Mouse (Mus musculus): ENCODE results near the gene Wars2. TPM values are rescaled to one million over a fixed set of nuclear protein-coding genes. Genes with fewer than 3 reads are reported as not detected.

Wars2 gene
- total RNA-seq (2021) = 1 to 10 TPM; 5.5 TPM
- long read RNA-seq, experiment 1, full-length matches to known transcripts = 2 of 3 reads
- long read RNA-seq, experiment 1, partial matches to known transcripts = 0 of 3 reads
- long read RNA-seq, experiment 1, other reads (novel, unspliced or antisense) = 1 of 3 reads
- long read RNA-seq, experiment 2, full-length matches to known transcripts = 7 of 9 reads
- long read RNA-seq, experiment 2, partial matches to known transcripts = 0 of 9 reads
- long read RNA-seq, experiment 2, other reads (novel, unspliced or antisense) = 2 of 9 reads

DNA sequence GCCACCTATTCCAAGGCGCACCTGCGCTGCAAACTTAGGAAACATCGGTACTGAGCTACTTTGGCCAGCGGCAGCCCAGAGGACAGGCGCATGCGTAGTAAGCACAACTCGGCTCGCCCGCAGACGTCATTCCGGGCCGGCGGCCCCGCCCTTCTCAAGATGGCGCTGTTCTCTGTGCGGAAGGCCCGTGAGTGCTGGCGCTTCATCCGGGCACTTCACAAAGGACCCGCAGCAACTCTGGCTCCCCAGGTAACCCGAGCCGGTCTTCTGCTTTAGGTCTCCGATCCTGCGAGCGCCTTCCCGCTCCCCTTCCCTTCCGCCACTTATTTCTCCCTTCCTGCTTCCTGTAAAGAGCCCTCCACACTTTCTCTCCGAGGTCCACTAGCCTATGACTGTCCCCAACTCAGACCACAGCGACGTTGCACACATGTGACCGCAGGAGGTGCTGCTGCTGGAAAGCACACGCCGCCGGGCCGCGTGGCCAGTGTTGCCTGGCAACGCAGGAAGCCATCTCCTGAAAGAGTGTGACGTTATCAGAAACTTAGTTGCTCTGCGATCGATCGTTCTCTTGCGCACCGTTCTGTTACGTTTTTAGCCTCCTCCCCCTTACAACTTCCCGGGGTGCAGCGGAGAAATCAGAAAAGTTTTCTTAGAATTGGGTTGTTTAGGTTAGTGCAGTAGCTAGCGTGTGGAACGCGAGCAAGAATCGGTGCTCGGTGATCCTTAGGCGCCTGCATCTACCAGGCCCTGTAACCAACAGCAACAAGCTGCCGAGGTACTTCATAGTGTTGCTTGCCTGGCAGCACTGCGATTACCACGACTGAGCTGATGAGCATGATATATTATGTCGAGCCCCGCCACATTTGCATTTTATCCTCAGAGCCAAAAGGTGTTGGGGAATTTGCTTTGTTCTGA lies at the start of gene Wars2:
Gene Wars2, plus strand, starts transcription at position 129 of the 915 bp plus-strand sequence.
- peak; percentile 90 for DNase-seq

- DNase-seq = no peak
These were observed 44.1 kb upstream of the Wars2 start for GRCm38 (mm10) chr3:99096816-99097215.

GRCm38 (mm10) chr3:99110353-99111213 lies 30.3 kb upstream of the Wars2 start:
- no peak for DNase-seq

GRCm38 (mm10) chr3:99111214-99111608 lies 29.7 kb upstream of the Wars2 start:
- DNase-seq = no peak

GRCm38 (mm10) chr3:99113266-99113837 lies 27.5 kb upstream of the Wars2 start:
- no peak for DNase-seq

- DNase-seq = no peak
These were observed 19.9 kb upstream of the Wars2 start for GRCm38 (mm10) chr3:99120942-99121341.

DNA sequence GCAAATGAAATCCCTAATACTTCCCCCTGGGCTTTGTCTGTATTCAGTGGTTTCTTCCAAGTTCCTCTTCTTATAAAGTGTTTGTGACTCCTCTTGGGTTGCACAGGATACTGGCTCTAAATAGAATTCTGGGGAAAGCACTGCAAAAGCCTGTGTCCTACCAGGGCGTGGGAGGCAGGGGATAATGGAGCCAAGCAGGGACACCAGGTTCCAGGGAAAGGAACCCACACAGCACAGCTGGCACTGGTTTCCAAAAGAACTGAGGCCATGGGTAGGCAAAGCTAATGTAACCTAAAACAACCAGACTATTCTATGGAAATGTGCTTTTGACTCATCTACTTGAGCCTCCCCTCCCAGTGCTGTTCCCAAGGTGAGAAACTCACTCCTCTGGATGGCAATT lies 10.3 kb upstream of the Wars2 start:
- DNase-seq = no peak

DNA sequence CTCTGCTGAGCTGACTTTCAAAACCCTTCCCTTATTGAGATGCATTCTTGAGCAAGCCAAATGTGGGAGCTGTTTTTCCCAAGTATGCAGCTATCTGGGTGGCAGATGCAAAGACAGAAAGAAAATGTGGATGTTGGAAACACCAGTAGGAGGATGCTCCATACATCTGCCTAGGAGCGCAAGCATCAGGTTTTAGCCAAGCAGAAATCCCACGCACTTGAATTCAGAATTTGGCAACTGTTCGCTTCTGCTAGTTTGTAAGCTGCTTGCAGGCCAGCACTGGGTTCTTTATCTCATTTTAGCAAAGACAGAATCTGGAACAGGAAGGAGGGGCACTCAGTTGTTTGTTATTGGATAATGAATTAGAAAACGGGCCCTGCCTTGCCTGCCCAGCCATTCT lies 8.9 kb upstream of the Wars2 start:
- no peak for DNase-seq

GRCm38 (mm10) chr3:99133913-99134312 lies 7.0 kb upstream of the Wars2 start:
- no peak for DNase-seq

DNA sequence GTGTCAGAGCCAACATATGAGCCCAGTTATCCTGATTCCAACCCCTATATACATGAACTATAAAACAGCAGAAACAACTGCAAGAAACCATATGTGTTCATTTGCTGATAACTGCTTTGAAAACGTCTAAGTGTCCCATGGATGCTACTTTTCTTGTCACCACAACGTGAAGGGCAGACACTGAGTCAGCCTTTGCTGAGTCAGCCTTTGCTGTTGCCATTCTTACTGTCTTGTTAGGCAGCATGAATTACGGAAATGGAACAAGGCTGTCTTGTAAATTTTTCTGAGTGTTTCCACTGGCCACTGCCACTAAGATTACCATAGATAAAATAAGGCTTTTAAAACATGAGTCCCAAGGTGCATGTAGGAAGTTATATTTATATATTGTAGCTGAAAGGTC lies 7.0 kb downstream of the Wars2 start:
- no peak for DNase-seq

DNA sequence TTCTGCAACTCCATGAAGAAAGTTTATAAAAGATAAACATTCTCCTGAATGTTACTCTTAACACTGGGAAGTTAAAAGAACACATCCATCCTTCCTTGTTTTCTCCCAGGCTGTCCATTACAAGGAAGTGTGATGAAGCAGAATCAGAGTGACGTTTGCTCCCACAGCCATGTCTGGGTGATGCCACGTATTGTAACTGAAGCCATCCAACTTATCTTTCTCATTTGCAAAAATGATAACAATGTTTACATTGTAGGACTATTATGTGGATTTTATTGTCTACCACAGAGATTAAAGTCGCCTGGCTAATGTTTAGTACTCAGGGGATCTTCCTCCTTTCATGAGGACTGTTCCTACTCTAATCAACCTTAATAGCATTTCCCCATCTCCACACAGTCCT lies 8.2 kb downstream of the Wars2 start:
- DNase-seq = no peak

GRCm38 (mm10) chr3:99156286-99156685 lies 15.4 kb downstream of the Wars2 start:
- no peak for DNase-seq

DNA sequence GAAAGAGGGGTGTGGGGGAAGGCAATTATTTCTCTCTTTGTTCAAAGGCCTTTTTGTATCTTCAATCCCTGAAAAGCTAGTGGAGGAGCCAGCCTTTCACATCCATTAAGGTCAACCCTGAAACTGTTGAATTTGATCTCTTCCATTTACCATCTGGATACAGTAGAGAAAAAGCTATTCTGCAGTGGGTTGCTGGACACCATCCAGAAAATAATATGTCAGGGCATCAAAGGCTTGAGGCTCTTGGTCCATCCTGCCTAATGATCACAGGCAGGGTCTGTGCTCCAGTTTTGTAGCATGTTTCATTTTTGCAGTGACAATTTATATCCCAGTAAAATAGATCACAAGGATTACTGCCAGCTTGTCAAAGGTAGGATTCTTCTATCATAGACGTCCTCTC lies 16.1 kb downstream of the Wars2 start:
- no peak for DNase-seq

- DNase-seq = no peak
These were observed 16.7 kb downstream of the Wars2 start for GRCm38 (mm10) chr3:99157451-99158015.

DNA sequence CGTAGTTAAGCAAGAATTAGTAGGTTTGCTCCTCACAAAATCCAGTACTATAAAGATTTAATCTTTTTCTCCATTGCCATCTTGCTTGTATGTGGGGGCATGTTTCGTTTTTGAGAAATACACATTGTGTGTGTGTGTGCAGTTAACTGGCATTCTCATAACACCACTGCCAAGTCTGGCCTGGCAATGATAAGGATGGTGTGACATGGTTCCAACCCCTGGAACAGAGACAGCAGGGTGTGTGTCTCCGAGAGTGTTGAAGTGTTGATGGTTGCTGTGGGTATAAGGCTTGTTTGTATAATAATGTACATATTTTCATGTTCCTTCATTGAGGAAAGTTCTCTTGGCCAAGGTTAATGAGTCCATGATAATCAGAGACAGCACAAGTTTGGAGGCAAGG lies 19.1 kb downstream of the Wars2 start:
- DNase-seq = no peak

GRCm38 (mm10) chr3:99162191-99162590 lies 21.3 kb downstream of the Wars2 start:
- no peak for DNase-seq

GRCm38 (mm10) chr3:99167734-99168133 lies 26.9 kb downstream of the Wars2 start:
- DNase-seq = no peak

- DNase-seq = no peak
These were observed 32.3 kb downstream of the Wars2 start for GRCm38 (mm10) chr3:99173178-99173577.

- no peak for DNase-seq
These were observed 33.9 kb downstream of the Wars2 start for GRCm38 (mm10) chr3:99174658-99175304.

GRCm38 (mm10) chr3:99183355-99184016 lies 42.6 kb downstream of the Wars2 start:
- DNase-seq = no peak

DNA sequence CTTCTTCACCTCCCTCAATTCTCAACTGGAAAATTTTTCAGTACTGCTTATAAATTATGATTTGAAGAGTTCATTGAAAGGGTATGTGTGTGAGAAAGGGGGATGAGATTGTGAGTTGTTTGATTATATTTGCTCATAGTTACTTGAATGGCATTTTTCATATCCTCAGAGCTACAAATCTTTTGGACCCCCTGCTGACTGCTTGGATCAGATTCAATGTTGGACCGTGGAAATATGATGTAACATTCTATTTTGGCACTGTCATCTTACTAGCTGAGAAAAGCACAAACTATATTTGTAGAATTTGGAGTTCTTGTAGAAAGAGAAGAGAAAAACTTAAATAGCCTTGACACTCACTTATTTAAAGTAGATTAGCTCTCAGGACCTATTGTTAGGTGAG lies 43.5 kb downstream of the Wars2 start:
- DNase-seq = no peak
